Mouse (Mus musculus) left cerebral cortex, adult 9 months (tissue): ENCODE measurements at regions not wholly inside any gene's neighbourhood (a gene's known extent, or its start where the extent isn't known, plus 50 kb on each side); places are given as distances from the start of the nearest gene placed in this dataset.

ENCODE experiments used
- DNase-seq, 2 experiments: peaks; one replicate each; pipeline ENCODE4 v3.0.0; 2022; ENCODE audit warnings: low spot score in 2 of 2

DNA sequence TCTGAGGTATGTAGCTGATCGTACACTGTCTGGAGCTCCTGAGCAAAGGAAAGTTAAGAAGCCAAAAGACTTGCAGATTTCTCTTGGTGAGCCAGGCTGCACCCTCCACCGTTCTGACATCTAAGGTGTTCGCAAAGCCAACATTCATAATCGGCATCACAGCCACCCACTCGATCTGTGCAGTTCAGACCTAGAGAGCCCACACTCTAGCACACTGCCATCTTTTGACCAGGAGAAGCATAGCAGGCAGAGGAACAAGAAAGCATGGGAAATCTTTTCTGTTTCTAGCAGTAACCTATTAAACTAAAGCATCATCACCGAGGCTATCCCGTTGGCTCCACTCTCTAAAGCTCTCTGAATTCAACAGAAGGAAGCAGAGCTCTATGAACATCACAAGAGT is 59.2 kb downstream of the Areg start:
- peak in 1 of 2 experiments; percentile 28 for DNase-seq

DNA sequence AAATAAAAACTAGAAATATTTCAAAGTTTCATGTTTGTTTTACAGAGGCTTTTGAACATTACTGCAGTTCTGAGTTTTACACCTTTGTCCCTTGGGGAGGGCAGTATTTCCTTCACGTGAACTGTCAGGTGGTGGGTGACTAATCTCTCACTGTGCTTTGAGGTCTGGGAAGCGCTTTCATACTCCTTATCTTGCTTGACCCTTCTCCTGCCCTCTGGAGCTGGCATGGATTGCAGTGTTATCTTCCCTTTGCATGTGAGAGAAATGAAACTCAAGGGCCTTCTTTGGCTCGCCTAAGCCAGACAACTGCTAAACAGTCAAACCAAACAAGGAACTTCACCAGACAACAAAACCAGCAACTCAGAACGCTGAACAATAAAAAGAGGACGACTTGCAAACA is 61.0 kb downstream of the Areg start:
- DNase-seq, result no peak

DNA sequence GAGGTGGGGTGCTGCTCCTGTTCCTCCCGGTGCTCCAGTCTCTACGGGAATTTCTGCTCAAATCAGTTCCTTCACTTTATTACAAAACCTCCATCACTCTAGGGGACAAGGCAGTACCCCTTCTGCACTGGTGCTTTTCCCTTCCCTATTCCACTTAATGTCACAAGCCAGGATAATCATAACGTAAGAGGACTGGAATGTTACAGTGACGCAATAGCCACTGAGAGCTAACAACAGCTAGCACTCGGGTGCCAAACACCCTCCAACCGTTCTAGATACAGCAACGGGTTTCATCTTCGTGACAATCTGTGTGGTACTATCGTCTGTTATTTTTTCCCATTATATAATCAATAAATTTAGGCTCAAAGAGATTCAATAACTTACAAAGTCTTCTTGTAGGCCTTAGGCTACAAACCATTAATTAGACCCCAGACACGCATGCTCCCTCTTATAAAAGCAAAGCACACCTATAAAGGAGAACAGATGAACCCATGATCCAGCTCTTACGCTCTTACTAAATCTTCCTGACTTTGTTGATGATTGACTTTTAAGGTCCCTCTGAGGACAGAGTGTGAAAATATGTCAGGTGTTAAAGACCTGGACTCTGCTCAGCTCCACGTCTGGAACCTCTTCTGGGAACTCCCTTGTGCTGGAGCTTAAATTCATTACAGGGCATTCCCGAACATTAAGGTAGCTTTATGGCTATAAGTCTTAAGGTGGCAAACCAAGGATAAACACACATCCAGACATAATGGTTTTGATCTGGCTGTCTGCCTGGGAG is 65.0 kb downstream of the Areg start:
- no peak for DNase-seq

DNA sequence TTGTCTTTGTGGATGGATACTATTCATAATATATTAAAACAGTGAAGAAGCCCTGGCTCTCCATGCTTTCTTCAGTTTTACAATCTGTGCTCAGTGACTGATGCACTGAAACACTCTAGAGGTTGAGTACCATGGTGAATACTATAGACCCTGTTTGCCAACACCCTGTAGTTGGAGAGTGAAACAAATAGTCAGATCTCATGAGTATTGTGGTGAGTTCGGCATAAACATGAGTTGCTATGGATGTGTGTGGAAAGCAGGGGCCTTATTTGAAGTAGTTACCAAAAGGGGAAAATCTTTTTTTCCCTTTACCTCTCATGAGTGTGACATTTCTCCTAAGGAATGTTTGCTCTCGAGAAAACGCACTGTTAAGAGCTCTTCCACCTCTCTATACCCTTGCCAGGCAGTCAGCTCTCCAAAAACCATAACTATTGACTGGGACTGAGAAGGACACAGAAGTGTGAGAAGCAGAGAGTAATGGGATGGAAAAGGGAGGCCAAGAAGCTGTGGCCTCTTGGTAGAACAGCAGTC is 66.0 kb downstream of the Areg start:
- no peak for DNase-seq

DNA sequence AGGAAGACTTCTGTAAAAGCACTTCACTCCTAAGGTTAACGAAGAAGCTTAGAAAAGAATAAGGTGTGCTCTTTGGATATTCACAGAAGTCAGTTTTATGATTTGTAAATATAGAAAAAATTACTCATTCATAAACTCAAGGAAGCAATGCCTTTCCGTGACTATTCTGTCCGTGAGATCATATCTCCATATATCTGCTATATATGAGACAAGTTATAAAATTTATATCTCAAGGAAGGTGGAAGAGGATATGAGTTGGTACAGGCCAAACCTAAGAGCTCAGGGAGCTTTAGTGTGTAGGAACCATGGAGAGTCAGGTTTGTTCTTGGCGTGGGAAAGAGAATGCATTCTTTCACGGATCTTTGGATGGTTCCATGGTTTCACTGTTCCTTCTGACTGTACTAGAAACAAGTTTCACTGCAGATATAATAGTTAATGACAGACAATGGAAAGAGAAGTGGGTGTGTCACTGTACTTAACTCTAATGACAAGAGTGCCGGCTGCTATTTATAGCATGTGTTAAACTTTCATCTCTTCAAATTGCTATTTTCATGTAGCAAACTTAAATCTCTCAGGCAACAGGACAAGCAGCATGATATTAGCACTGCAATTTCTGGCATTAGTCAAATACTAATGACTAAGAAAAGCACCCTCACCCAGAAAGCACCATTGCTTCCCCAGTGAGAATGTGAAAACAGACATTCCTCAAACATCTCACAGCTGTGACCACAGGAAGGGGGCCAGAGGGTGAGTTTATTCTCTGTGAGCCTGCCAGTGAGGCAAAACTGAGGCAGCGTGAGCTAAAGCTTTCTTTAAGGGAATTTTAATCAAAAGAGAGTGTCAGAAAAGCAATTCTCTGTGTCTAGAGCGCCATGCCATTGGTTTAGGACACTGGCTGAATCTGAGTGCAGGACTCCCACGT is 67.4 kb downstream of the Areg start:
- DNase-seq, result no peak

DNA sequence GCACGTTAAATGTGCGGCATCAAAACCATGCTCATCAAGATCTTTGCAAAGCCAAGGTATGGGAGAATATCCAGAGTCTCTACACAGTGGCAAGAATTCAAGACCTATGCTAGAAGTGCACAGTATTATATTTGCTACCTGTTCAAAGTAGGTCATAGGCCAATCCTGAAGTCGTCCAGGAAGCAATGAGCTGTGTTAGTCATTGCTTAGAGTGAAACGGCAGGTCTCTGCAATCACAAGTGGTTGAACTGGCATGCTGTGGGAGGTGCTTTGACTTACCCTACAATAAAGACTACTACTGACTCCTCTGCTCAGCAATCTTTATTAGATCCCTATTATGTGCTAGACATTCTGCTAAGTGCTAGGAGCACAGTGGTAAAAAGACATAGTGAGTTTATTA is 80.8 kb downstream of the Areg start:
- no peak for DNase-seq

DNA sequence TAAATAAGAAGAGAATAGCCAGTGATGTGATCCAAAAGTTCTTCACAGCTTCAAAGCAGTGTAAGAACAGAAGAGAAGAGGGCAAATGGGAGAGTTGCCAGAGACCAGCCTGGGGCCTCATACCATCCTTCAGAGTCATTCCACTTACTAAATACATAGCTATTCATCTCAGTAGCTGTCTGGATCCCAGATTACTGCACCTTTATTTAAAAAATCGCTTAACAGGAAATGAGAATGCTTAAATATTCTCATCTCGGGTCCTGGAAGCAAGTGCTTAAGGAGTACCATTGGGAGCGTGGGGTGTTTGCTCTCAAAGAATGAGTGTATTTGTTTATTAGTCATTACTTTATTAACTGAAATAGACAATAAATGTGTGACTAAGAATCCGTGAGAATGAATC is 102.3 kb downstream of the Areg start:
- no peak for DNase-seq

DNA sequence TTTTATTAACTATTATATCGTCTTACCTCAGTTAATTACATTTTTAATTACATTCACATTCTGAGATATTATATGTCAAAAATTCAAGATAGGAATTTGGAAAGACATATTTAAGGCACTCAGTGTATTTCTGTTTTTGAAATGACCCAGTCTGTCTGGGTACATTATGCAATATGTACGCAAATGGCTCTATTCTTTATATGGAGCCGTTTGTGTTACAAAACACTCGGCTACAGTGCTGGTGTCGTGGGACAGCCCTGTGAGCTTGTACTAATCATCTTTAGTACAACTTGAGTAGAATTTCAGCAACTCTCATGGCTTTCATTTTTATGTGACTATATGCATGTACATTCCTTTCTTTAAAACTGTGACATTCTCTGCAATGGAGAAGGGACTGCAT is 108.0 kb downstream of the Areg start:
- no peak for DNase-seq

DNA sequence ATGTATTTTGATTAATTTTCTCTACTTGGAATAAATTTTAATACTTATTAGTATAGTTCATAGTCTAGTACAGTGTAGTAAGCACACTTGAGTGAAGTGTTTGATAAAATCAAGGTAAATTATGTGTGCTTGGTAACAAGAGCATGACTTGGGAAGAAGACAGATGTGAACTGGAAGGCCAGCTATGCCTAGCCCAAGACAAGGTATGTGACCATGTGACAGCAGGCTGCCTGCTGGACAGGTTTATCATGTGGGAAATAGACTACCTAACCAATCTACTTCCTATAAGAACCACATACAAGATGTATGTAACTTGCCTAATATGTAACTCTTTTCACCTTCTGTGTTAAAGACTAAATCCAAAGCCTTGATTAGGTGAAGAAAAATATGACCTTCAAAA is 122.5 kb downstream of the Areg start:
- no peak for DNase-seq

DNA sequence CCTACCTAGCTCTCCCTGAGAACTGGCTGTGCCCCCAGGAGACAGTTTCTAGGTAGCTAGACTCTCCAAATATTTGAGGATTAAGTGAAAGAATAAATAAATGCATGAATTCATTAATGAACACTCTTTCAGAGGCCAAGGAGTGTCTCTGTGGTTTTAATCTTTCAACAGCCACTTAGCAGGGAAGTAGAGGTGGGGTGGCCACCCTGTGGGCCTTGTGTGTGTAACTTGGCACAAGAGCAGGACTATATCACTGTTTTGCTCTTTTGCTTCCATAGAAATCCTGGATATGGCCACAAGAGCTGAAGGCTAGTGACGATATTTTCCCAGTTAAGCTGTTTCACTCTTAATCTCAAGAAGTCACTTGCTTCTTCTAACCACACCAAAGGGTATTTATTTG is 123.1 kb downstream of the Areg start:
- no peak for DNase-seq

DNA sequence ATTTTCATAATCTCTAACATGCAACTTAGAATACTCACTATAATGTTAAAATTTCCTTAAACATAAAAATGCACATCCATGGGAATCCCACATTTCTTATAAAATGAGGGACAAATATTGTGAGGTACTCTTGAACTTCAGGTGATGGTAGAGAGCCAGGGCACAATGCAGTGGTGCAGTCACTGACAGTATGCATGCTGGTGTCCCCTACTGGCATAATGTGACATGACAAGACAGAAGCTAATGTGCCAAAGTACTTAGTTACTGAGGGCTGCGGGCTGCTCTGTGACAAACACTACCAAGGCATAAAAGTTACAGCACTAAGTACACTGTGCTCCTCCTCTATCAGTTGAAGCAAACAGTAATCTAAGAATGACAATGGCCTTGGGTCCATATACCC is 131.3 kb downstream of the Areg start:
- DNase-seq, result no peak

DNA sequence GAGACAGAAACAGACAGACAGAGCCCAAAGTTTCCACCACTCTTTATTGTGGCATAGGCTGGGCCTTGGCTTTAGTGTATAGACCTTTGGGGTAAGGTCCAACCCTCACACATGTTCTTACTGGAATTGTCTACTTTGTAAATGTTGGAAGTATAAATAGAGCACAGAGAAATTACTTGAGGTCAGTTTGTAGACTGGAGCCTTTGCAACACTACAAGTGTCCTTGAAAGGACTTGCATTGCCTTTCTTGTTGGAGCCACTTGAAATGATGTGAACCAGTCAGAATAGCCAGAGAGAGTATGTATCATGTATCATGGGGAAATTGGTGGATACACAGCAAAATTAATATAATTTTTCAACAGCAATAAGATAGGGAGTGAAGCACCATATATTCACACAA is 131.4 kb downstream of the Btc start:
- no peak for DNase-seq

DNA sequence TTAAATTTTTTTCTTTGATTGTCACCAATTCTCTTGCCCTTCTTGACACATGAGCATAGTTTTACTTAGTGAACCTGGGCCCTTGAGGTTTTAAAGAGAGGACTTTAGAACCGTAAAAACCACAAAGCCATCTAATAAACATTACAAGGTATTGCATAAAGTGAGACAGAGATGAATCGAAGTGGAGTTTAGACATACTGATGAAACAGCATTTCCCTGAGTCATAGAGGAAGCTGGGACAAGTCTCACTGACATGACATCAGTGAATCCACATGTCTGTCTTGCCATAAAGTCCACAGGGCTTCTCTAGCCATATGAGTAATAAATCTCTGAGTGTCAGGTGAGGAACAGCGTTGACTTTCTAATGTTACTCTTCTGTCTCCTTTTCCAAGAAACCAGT is 128.4 kb downstream of the Btc start:
- no peak for DNase-seq

DNA sequence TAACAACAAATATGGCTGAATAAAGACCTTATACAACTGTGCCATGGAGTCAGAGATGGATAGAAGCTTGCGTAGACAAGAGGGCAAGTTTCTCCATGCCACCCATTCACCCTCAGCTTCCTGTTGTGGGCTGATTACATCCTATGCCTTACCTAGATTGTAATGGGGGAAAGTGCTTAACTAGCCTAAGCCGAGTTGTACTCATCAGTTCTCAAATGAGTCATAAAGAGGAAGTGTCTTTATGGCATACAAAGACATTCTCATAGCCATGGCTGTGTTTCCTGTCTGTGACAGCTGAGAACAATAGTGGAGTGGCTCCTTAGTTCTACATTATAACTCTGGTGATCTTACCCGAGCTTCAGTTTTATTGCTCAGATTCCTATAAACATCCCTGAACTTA is 124.3 kb downstream of the Btc start:
- DNase-seq, result no peak

DNA sequence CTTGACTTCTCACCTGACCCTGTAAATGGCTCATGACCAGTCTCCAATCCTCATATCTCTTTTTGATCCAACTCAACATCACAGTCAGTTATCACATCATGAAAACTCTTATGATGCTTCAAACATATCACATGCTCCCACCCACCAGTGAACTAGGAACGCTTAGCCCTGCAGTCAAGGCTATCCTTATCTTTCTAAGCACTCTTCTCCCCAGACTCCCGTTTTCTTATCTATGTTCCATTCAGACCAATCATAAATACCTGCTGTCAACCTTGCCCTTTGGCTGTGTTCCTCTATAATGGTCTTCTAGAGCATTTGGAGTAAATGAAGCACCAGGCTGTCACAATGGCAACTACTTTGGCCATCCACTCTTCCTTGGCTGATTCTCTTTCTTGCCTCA is 123.3 kb downstream of the Btc start:
- no peak for DNase-seq

DNA sequence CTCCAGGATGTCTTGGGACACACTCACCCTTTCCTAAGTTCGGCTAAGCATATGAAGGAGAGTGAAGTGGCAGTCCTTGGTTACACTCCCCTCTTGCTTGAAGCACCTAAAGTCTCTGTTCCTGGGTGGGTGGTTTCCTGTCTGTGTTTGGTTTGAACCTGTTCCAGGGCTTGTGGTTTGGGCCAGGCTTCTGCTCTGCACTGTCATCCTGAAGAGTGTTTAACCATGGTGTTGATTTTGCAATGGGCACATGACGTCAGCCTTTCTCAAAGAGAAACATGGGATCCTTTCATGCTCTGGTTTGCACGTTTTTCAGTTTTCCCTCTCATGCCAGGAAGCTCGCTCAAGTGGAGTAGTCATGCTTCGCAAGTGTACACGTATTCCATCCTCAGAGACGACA is 119.8 kb downstream of the Btc start:
- no peak for DNase-seq

DNA sequence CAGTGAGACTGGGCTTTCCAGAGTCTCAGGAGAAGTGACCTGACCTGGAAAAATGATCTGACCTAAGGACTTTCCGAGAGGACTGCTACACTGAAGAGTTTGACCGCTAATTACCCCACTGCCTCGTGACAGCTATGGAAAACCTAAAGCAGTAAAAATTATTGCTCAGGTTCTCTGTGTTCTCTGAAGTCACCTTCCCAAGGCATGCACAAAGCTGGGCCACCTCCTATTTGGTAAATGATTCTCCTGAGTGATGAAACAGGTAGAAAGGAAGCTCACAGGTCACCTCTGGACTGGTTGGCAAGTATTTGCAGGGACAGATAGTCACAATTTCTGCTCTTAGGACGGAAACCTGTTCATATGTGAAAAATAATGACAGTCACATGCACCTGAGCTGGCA is 109.7 kb downstream of the Btc start:
- DNase-seq, result no peak

DNA sequence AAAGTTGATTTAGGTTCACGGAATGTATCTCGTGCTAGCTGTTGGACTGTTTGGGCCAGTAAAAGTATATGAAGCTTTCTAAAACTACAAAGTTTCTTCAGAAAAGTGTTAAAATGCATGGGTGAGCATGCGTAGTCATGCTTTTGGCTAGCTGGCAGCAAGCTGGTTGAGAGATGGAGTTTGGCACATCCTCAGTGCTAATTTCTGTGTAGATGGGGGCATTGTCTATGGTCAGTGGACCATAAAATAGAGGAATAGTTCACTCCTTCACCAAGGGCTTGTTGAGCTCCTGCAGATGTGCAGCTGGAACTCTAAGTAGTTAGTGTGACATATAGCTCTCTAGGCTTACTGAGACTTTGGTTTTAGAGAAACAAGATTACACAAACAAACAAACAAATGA is 107.8 kb downstream of the Btc start:
- DNase-seq, result no peak

DNA sequence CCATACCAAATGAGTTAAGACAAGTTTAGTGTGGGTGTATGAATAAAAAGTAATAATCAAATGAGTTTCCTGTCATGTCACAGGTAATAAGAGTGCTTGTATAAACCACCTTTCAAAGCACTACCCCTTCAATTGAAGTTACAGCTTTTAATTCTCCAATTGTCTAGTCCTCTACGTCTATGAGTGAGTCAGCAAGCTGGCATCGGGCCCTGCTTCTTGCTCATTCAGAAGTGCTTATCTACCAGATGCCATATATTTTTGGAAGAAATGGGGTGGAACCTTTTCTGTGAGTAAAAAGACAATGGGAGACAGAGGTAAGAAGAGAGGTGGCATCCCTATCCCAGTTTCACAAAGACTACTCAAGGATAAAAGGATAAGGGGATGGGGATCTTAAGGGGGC is 105.7 kb downstream of the Btc start:
- DNase-seq, result peak in 1 of 2 experiments; percentile 47

DNA sequence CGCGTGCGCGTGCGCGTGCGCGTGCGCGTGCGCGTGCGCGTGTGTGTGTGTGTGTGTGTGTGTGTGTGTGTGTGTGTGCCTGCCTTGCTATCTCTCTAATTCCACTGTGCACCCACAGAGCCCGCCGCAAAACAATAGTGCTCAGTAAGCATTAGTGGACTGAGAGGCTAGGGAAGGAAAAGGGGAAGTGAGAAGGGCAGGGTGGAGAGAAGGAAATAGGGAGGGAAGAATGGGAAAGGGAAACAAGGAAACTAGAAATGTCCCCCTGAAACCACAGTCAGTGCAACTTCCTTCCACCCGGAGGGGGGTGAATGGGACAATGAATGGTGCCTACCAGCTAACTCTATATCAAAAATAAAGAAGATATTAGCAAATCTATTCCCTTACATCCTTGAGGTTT is 100.7 kb downstream of the Btc start:
- no peak for DNase-seq

DNA sequence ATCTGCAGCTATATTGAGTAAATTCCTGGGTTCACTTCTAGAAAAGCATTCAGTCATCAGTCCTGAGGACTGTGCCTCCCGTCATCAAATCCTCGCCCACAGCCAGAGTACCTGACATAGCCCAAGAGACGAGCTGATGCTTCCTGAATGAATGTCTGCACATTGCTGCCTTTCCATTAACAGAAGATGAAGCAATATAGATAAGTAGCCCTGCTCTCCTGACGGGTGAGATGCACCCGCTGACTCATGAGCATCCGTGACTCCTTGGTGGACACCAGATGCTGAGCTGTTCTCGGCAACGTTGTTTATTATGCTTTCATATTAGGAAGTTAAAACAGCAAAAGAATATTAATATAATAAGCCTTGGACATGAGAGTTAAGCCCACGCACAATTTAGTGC is 99.9 kb downstream of the Btc start:
- DNase-seq, result no peak

DNA sequence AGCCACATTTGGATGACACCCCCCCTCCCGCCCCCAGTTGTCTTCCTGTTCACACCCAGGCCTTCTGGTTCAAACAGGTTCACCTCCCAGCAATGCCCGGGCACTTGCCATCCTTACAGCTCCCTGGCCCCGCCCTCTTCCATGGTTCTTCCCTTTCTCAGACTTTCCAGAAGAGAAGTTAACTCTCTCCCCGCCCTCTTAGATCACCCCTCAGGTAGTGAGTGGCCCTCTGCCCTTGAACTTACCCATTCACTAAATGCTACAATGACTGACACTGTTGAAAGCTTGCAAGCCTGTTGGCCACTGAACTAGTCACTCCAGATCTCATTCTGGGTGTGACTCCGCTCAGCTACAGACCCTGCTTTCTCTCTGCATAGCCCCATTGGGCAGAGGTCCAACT is 99.1 kb downstream of the Btc start:
- no peak for DNase-seq

DNA sequence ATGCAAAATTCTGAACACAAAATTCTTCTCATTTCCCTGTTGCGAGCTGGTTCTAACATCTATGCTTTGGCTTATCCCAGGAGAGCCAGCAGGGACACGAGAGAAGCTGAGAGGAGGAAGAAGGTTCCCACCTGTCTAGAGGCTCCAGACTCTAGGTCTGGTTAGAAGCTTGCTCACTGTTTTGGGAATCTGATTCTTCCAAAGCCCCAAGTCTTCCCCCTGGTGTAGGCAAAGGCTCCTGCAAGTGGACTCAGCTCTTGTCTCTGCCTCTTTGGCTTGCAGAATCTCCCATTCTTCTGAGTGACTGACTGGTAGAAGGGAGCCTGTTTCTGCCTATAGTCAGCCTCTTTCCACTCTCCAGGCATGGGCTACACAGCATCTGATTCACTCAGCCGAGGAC is 95.8 kb downstream of the Btc start:
- no peak for DNase-seq
